Mouse (Mus musculus) activated CD4-positive, CD25-positive, alpha-beta regulatory T cell, adult 9 weeks (primary cell): ENCODE data around the gene Ift140. TPM values are rescaled to one million over a fixed set of nuclear protein-coding genes. Genes with fewer than 3 reads are reported as not detected.

Experiments used
- polyA plus RNA-seq: library from polyadenylated mRNA; unstranded; fragments of 100-300 nt; shearing (Covaris generic); gene quantifications from one replicate; pipeline ENCODE4 v1.2.1, GENCODE M21; 2017

Gene Ift140
- 26.8 TPM for polyA plus RNA-seq

DNA sequence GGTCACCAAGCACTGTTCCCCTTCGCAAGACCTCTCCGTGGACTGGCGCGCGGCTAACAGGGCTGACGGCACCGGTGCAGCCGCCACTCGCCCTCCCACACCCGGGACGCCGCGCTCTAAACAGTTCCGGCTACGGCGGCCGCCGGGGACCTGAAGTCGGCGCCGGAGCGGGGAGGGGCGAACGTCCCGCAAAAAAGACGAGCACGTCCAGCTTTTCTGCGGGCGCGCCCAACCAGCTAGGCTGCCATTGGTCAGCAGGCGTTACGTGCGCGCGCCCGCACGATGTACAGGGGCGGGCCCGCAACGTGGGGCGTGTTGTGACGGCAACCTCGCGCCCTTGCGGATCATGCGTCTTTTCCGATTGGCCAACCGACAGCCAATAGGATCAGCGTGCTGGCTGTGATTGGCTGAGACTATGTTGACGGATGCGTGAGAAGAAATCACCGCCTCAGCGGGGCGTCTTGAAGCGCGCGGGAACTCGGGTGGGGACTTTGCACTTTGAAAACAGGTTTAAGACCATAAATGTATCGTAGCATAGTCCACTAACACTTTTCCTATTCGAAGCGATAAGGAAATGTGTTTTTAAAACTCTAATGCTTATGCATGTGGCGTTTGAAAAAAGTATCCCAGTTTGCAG is at the start of gene Ift140, which contains the start of gene Cramp1l:
TSS of gene Ift140 (plus strand) at position 431 of the 637 bp plus-strand sequence.
TSS of gene Cramp1l (minus strand) at position 134 of the 637 bp plus-strand sequence.

DNA sequence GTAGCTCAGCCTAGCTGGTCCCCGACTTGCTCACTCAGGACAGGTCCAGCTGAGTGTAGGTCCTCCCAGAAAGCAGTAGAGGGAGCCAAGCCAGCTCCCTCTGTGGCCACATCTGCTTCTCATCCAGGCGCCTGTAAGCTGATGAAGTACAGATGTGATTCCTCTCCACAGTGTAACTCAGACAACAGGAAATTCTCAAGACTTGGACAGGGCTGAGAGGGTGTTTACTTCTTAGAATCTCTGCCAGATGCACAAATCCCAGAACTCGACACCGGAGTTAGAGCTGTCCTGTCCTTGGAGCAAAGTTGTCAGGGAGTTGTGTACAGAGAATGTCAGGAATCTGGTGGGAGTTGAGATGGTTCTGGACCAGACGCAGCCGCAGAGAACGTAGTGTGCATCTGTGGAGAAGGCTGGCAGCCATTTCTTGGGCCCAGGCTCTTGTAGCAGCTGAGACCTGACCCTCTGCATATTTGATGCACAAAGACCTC is 67.6 kb downstream of the Ift140 start, which contains the start of gene Tmem204:
TSS of gene Tmem204 (minus strand) at position 148 of the 488 bp plus-strand sequence.

GRCm38 (mm10) chr17:25115664-25116432 is 100.0 kb downstream of the Ift140 start, which contains the start of gene Telo2:
Gene Telo2 (minus strand): TSS chr17:25115967.

DNA sequence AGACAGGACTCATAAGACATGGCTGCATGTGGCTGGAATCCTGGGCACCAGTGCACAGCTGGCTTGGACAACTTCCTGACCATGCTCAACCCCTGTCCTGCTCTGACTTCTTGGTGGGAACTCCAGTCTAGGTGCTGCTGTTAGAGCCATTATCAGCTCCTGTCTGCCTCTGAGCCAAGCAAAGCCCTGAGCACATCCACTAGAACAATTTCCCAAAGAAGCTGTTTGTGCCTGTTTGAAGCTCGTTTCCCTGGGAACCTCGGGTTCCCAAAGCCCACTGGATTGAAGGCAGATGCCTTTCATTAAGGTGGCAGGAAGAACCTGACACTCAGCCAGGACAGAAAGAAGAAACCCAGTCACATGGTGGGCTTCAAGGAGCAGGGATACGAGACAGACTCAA is 104.5 kb downstream of the Ift140 start, which contains the start of gene Ptx4:
TSS of gene Ptx4 (plus strand) at position 355 of the 400 bp plus-strand sequence.

DNA sequence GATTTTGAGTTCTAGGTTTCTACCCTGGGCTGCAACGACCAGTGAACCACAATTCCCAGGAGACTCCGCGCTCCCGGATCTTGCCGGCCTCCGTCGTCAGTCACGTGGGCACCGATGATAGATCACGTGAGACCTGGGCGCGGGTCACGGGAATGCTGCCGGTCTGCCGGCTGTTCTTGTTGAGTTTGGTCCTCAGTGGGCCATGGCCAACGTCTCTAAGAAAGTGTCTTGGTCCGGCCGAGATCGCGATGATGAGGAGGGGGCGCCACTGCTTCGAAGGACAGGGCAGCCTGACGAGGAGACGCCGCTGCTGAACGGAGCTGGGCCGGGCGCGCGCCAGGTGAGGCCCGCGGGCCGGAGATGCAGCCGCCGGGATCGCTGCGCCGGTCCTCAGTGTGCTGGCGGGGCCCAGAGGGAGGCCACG is 117.4 kb downstream of the Ift140 start, which contains the start of gene Clcn7:
TSS of gene Clcn7 (plus strand) at position 117 of the 424 bp plus-strand sequence.

Other genes starting within 250 kb of the Ift140 start
- not detected for gene Meiob, start 211.8 kb upstream of the Ift140 start, polyA plus RNA-seq
- 43.5 TPM for gene Hagh, start 175.9 kb upstream of the Ift140 start, polyA plus RNA-seq
- gene Fahd1, start 165.7 kb upstream of the Ift140 start, polyA plus RNA-seq: 2.6 TPM
- not detected for gene Igfals, start 150.1 kb upstream of the Ift140 start, polyA plus RNA-seq
- gene Nubp2, start 129.7 kb upstream of the Ift140 start, polyA plus RNA-seq: 111 TPM
- gene Spsb3, start 129.4 kb upstream of the Ift140 start, polyA plus RNA-seq: 58.7 TPM
- gene Eme2, start 121.0 kb upstream of the Ift140 start, polyA plus RNA-seq: 53.5 TPM
- gene Mrps34, start 121.0 kb upstream of the Ift140 start, polyA plus RNA-seq: 46.4 TPM
- 67.3 TPM for gene Nme3, start 119.6 kb upstream of the Ift140 start, polyA plus RNA-seq
- 60.4 TPM for gene Mapk8ip3, start 79.1 kb upstream of the Ift140 start, polyA plus RNA-seq
- gene Jpt2, start 55.4 kb upstream of the Ift140 start, polyA plus RNA-seq: 38.0 TPM
- 6.3 TPM for gene Cramp1l, start 297 bp upstream of the Ift140 start, polyA plus RNA-seq
- gene Tmem204, start 67.5 kb downstream of the Ift140 start, polyA plus RNA-seq: 0.98 TPM
- gene Telo2, start 99.9 kb downstream of the Ift140 start, polyA plus RNA-seq: 24.8 TPM
- not detected for gene Ptx4, start 104.7 kb downstream of the Ift140 start, polyA plus RNA-seq
- 41.9 TPM for gene Clcn7, start 117.3 kb downstream of the Ift140 start, polyA plus RNA-seq
- not detected for gene Ccdc154, start 146.4 kb downstream of the Ift140 start, polyA plus RNA-seq
- gene Gm38655, start 159.4 kb downstream of the Ift140 start, polyA plus RNA-seq: not detected
- gene BC003965, start 168.5 kb downstream of the Ift140 start, polyA plus RNA-seq: 26.0 TPM
- gene Unkl, start 172.3 kb downstream of the Ift140 start, polyA plus RNA-seq: 46.6 TPM
- 89.9 TPM for gene Gnptg, start 224.0 kb downstream of the Ift140 start, polyA plus RNA-seq
- gene Tsr3, start 224.1 kb downstream of the Ift140 start, polyA plus RNA-seq: 45.3 TPM
- 42.3 TPM for gene Baiap3, start 240.3 kb downstream of the Ift140 start, polyA plus RNA-seq